Mouse (Mus musculus): Measurements from ENCODE around the gene Cfb.
"Not testable (repeated sequence)": the region's sequence is repeated elsewhere in the genome, so short reads cannot be mapped to it uniquely, and the experiment has no call there.

Cfb gene

DNA sequence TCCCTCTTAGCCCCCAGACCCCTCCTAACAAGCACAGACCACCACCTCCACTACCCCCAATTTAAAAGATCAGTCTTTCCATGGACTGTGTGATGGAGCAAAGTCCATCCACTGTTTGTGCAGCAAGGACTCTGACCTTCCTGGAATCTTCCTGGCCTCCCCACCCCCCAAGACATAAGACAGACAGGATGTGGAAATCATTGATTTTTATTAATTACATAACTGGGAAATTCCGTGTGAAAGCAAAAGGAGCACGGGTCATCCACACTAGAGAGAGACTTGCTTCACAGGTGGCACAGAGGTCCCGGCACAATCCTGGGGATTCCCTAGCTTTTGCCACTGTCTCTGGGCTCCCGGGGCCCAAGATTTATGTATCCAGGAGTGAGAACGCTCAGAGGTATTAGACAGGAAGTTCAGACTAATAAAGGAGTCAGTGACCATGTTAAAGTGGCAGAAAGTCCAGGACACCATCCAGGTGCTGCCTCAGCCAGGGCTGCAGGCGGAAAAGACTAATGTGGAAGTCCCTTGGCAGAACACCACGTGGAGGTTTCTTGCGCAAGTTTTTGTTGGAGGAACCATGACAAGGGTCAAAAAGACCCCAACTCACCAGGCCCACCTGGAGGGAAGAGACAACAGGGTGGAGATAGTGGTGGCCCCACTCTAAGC lies at the start of gene Cfb:
Gene Cfb (minus strand): TSS at position 103 of the 666 bp plus-strand sequence.
- no peak for ATAC-seq (ENCODE audit: low TSS enrichment)

GRCm38 (mm10) chr17:34911945-34912351 lies 49.6 kb upstream of the Cfb start:
- ATAC-seq (ENCODE audit: low TSS enrichment) = peak; percentile 38; the same call in 1 of the 2 replicates

DNA sequence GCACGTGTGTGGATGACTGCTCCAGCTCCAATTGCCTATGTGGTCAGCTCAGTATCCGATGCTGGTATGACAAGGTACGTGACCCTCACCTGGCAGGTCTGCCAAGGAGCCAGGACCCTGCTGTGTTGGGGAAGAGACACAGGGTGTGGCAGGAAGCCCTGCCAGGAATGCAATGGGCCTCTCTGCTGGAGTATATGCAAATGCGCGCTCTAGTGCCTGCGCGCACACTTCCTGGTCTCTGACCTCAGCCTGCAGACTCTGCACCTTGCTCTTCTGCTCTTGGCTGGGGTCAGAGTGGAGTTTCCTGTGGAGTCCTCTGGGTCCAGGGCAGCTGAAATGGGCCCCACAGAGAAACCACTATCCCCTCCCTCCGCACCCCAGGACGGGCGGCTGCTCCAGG lies 48.7 kb upstream of the Cfb start:
- ATAC-seq (ENCODE audit: low TSS enrichment) = no peak

GRCm38 (mm10) chr17:34902895-34903294 lies 40.6 kb upstream of the Cfb start:
- no peak for ATAC-seq (ENCODE audit: low TSS enrichment)

- ATAC-seq (ENCODE audit: low TSS enrichment) = not testable (repeated sequence)
These were observed 39.6 kb upstream of the Cfb start for GRCm38 (mm10) chr17:34901948-34902347.

GRCm38 (mm10) chr17:34900826-34901225 lies 38.5 kb upstream of the Cfb start:
- ATAC-seq (ENCODE audit: low TSS enrichment) = not testable (repeated sequence)

DNA sequence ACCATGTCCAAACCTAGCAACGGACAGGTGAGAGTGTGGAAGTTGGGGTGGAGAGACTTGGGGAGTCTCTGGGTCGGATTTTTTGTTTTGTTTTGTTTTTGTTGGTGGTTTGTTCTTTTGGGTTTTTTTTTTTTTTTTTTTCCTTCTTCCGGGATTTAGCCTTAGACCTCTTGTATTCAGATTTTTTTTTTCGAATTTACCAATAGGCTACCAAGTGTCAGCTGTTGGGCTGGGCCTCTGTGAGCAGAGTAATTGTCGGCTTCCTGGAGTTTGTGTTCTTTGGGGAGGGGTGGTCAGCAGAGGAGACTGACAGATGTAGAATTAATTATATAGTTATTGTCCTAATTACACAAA lies 37.5 kb upstream of the Cfb start:
- no peak for ATAC-seq (ENCODE audit: low TSS enrichment)

DNA sequence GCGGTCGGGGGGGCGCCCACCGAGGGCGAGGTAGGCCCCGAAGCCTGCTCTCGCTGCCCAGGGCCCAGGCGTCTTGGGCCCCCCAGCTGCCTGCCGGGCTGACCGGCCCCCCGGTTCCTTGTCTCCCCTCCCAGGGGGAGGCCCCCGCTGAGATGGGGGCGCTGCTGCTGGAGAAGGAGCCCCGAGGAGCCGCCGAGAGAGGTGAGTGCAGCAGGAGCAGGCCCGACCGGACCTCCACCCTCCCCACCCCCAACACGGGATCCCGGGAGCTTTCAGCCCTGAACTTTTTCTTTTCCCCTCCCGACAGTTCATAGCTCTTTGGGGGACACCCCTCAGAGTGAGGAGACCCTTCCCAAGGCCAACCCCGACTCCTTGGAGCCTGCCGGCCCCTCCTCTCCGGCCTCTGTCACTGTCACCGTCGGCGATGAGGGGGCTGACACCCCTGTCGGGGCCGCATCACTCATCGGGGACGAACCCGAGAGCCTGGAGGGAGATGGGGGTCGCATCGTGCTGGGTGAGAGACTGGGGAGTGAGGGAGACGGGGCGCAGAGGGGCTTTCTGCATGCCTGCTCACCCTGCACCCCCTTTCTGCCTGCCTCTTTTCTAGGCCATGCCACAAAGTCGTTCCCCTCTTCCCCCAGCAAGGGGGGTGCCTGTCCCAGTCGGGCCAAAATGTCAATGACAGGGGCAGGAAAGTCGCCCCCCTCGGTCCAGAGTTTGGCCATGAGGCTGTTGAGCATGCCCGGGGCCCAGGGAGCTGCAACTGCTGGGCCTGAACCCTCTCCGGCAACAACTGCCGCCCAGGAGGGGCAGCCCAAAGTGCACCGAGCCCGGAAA lies 37.0 kb upstream of the Cfb start:
- no peak for ATAC-seq (ENCODE audit: low TSS enrichment)

- ATAC-seq (ENCODE audit: low TSS enrichment) = no peak
These were observed 36.4 kb upstream of the Cfb start for GRCm38 (mm10) chr17:34898706-34899052.

DNA sequence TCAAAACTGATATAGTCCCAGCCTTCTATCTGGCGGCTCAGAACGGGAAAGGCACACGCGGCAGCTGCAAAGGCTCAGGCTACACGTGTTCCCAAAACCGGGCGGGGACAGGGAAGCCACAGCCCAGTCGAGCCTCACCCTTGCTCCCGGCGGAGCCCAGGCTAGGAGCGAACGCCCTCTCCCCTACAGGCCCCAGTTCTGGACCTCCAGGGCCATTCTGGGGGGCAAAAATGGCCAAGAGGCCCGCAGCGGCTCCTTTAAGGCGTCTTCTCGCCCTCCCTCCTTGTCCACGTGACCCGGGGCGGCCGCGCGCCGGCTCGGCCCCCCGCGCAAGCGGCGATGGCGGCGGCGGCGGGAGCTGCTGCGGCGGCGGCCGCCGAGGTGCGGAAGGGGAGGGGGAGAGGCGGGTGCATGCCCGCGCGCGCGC lies 35.9 kb upstream of the Cfb start, which contains the start of the genes C2 and Ehmt2:
Gene C2 (minus strand): TSS at position 106 of the 427 bp plus-strand sequence.
Gene Ehmt2 (plus strand): TSS at position 310 of the 427 bp plus-strand sequence.
- ATAC-seq (ENCODE audit: low TSS enrichment) = peak; percentile 58

- ATAC-seq (ENCODE audit: low TSS enrichment) = peak; percentile 11; the same call in 1 of the 2 replicates
These were observed 35.2 kb upstream of the Cfb start for GRCm38 (mm10) chr17:34897373-34898159.

GRCm38 (mm10) chr17:34896366-34896765 lies 34.0 kb upstream of the Cfb start:
- ATAC-seq (ENCODE audit: low TSS enrichment) = no peak

DNA sequence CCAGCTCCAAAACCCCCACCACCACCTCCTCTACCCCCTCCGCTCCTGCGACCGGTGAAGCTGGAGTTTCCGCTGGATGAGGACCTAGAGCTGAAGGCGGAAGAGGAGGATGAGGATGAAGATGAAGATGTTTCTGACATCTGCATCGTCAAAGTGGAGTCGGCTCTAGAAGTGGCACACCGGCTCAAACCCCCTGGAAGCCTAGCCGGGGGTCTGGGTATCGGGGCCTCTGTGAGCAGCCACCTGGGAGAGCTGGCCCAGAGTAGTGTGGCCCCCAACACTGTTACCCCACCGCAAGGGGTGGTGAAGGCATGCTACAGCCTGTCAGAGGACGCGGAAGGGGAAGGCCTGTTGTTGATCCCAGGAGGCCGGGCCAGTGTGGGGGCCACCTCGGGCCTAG lies 33.4 kb upstream of the Cfb start:
- no peak for ATAC-seq (ENCODE audit: low TSS enrichment)

- no peak for ATAC-seq (ENCODE audit: low TSS enrichment)
These were observed 32.6 kb upstream of the Cfb start for GRCm38 (mm10) chr17:34894801-34895530.

DNA sequence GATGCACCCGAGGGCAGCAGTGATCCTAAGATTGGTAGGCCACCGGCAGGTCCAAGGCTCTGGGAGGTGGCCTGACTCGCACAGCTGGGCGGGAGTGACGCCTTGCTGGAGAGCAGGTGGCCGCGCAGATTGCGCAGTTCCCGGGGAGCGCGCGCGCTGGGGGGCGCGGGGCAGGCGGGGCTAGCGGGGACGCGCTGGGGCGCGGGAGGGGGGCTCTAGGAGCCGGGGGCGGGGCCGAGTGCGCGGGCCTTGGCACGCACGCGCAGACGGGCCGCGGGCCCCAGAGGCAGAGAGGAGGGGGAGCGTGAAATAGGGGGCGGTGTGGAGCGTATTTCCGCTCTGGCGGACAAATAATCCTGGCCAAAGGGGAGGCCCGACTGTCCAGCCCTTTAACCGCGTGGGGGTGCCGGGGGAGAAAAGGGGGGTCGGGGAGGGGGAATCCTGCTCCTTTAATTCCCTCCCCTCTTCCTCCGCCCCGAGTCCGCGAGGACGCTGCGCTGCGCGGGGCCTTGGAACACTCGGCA lies 31.8 kb upstream of the Cfb start:
- ATAC-seq (ENCODE audit: low TSS enrichment) = peak; percentile 55

- ATAC-seq (ENCODE audit: low TSS enrichment) = no peak
These were observed 30.9 kb upstream of the Cfb start for GRCm38 (mm10) chr17:34893072-34893824.

DNA sequence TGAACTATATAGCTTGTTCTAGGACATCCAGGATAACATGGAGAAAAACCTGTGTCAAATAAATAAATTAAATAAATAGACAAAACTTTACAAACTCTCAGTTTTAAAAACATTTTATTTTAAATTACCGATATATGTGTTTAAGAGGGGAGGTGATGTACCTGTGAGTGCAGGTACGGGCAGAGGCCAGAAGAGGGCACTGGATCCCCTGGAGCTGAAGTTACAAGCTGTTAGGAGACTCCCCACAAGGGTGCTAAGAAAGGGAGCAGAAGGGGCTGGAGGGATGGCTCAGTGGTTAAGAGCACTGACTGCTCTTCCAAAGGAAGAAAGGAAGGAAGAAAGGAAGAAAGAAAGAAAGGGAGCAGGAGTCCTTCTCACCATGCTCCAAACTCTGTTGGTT lies 29.1 kb upstream of the Cfb start:
- ATAC-seq (ENCODE audit: low TSS enrichment) = no peak

DNA sequence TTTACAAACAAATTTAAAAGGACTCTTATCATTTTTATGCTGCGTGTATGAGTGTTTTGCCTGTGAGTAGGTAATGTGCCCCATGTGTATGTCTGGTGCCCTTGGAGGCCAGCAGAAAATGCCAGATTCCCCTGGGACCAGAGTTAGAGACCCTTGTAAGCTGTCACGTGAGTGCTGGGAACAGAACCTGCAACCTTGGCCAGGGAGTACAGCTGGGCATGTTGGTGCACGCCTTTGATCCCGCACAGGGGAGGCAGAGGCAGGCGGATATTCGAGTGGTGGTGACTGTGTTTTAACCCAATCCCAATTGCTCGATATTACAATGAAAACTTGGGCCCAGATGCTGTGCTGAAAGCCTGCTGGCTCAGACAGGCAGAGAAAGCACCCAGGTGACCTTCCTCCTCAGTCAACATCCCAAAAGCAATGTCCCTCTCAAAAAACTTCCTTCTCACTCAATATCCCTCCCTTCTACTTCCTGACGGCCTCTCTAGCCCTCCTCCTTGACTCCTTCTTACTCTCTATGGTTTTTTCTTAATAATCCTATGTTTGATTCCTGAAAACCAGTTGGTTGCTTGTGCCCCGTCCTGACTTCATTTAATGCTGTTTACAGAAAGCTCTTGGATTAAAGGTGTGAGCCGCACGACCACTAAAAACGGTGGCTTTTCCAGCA lies 27.9 kb upstream of the Cfb start:
- no peak for ATAC-seq (ENCODE audit: low TSS enrichment)

DNA sequence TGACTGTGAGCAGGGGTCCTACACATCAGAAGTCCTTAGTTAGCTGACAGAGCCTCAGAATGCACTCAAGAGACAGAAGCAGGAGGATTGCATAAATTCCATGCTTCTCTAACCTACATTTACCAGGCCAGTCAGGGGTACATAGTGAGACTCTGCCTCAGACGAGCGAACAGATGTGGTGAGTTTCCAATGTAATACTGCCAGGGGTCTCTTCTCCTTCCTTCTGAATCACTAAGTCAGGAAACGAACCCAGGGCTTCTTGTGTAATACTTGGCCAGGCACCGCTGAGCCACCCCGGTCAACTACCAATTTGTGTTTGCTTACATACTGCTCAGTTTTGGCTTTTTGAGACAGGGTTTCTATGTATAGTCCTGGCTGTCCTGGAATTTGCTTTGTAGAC lies 25.6 kb upstream of the Cfb start:
- ATAC-seq (ENCODE audit: low TSS enrichment) = no peak

DNA sequence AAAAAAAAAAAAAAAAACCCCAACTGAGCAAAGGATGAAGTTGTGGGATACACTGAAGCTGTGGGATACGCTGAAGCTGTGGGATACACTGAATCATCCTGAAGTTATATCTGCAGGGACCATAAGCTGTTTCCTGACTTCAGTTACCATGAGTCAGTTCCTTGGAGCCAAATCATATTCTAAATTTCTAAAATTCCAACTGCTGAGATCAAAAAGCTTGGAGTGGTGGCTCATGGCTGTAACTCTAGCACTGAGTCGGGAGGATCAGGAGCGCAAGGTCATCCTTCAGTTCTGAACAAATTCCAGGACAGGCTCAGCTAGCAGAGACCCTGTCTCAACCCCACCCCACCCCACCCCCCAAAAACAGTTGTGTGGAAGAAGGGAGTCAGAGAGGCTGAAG lies 23.3 kb upstream of the Cfb start:
- no peak for ATAC-seq (ENCODE audit: low TSS enrichment)

Measured in frontal cortex, adult (tissue).